Mouse (Mus musculus) hindbrain, postnatal 0 days (tissue): ENCODE data around the gene Cd300c. TPM values are rescaled to one million over a fixed set of nuclear protein-coding genes. Genes with fewer than 3 reads are reported as not detected.
"Not testable (repeated sequence)": the region's sequence is repeated elsewhere in the genome, so short reads cannot be mapped to it uniquely, and the experiment has no call there.

Experiments used
- ATAC-seq: fragments of 200-750 bp; cut with Nextera tagmentation; 2 replicates; pipeline ENCODE4 v1.8.0; 2017; ENCODE audit warnings: mild to moderate bottlenecking, moderate TSS enrichment, moderate library complexity
- DNase-seq: peaks from one replicate; pipeline ENCODE4 v3.0.0-alpha.2; 2015; ENCODE audit warnings: low spot score
- H3K27ac ChIP-seq: fragments of 300-500 bp; sonication (generic); 2 replicates; pipeline ENCODE4 v1.5.1; 2014; ENCODE audit warnings: mild to moderate bottlenecking
- H3K27me3 ChIP-seq: fragments of 300-500 bp; sonication (generic); 2 replicates; pipeline ENCODE4 v1.6.1; 2014; ENCODE audit warnings: low read length, mixed read lengths; ENCODE audit not compliant: insufficient read depth
- H3K36me3 ChIP-seq: fragments of 300-500 bp; sonication (generic); 2 replicates; pipeline ENCODE4 v1.6.1; 2014; ENCODE audit warnings: low read length, mixed read lengths; ENCODE audit not compliant: insufficient read depth
- H3K4me1 ChIP-seq: fragments of 300-500 bp; sonication (generic); 2 replicates; pipeline ENCODE4 v1.6.1; 2014; ENCODE audit warnings: antibody characterized with exemption, low read length, mixed read lengths; ENCODE audit not compliant: insufficient read depth
- H3K4me2 ChIP-seq: fragments of 300-500 bp; sonication (generic); 2 replicates; pipeline ENCODE4 v1.6.1; 2014; ENCODE audit warnings: low read depth, mild to moderate bottlenecking, low read length, moderate library complexity, mixed read lengths
- H3K4me3 ChIP-seq: fragments of 300-500 bp; sonication (generic); 2 replicates; pipeline ENCODE4 v1.5.1; 2014; ENCODE audit warnings: low read length
- H3K9ac ChIP-seq: fragments of 300-500 bp; sonication (generic); replicated peaks from 2 replicates; pipeline ENCODE4 v1.6.1; 2014; ENCODE audit warnings: mild to moderate bottlenecking, low read length, moderate library complexity, mixed read lengths
- H3K9me3 ChIP-seq: fragments of 300-500 bp; sonication (generic); 2 replicates; pipeline ENCODE4 v1.6.1; 2016; ENCODE audit warnings: low read length, mixed read lengths
- CTCF ChIP-seq: IDR thresholded peaks from 2 replicates; pipeline ENCODE4 v1.5.1; 2016; ENCODE audit warnings: antibody characterized with exemption, control low read depth, low read depth
- WGBS: fragments of 180-500 bp; shearing (Covaris S2); extraction: QIAGEN DNeasy Blood & Tissue Kit; methylation state at CpG from one replicate; pipeline ENCODE4 v1.1.7; 2014; 5-methylcytosine and 5-hydroxymethylcytosine counted together
- polyA plus RNA-seq: library from polyadenylated mRNA; unstranded; fragments of >200 nt; fragmentation: Nextera tagmentation; extraction: Ambion mirVana; gene quantifications from 2 replicates; pipeline ENCODE4 v1.2.1, GENCODE M21; 2015
- total RNA-seq: library from RNA; depleted of rRNA; stranded (reverse); fragments of >200 nt; gene quantifications from 2 replicates; pipeline ENCODE4 v1.2.3, GENCODE M21; 2014; rRNA removed

The Cd300c gene
- total and polyA plus RNA-seq, 2 experiments from 2014 or later, result not detected

DNA sequence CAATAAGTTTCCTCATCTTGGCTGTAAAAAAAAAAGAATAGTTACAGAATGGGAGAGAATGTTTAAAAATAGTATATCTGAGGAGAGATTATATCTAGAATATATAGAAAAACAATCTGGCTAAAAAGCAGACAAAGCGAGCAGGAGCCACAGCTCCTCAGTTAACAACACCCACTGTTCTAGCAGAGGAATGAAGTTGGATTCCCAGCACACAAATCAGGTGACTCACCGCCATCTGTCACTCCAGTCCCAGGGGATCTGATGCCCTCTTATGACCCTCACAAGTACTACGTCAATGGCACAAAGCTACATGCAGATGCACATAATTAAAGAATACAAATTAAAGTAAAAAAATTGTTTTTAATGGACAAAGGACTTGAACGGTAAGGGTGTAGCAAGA, 46.5 kb downstream of the Cd300c start:
- no peak overlapping the region for H3K9ac ChIP-seq
- no peak overlapping the region for H3K4me2 ChIP-seq
- no peaks in the 10 kb centered on the region for H3K4me1 ChIP-seq
- 67% methylated on average over 4 of the region's 4 CpGs for WGBS
- no peaks in the 10 kb centered on the region for H3K9me3 ChIP-seq
- ATAC-seq (no peak), DNase-seq (no peak)
- H3K27ac ChIP-seq, result no peak overlapping the region
- no peak overlapping the region for H3K4me3 ChIP-seq
- TF ChIP-seq CTCF, result no peak
- H3K36me3 ChIP-seq, result no peaks in the 10 kb centered on the region
- no peaks in the 10 kb centered on the region for H3K27me3 ChIP-seq

DNA sequence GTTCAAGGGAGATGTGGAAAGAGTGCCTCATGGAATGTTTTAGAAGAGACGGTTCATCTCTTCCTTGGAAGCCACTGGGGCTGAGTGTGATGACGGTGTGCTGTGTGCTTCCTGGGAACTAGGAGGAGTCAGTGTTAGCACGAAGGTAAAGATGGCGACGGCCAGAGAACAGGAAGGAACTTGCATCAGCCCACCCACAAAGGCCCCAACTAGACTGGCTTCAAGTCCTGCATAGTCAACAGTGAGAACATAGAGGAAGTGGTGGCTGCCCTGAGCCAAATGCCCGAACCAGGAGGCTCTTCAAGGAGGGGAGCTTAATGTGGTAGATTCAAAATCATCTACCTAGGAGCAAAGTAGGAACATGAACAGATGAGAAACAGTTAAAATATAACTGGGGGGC, 51.8 kb downstream of the Cd300c start:
- Histone ChIP-seq H3K27ac (no peak overlapping the region), H3K4me1 (no peaks in the 10 kb centered on the region)

DNA sequence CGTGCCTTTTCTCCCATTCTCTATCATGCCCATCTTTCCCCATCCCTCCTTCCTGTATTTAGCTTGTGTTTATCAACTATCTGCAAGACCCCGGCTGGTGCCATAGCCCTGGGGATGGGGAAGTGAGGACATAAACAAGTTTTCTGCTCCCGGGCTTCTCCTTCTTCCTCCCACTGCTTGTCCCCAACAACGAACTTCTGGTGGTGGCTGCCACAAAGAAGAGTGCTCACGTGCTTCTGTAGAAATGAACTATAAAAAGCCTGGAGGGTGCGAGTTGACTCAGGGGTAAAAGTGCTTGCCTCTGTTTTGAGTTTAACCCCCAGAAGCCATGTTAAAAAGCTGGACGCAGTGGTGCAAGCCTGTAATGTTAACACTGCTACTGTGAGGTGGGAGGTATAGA, 54.0 kb downstream of the Cd300c start:
- no peak for ATAC-seq
- no peaks in the 10 kb centered on the region for H3K9me3 ChIP-seq
- no peak overlapping the region for H3K27ac ChIP-seq
- no peak overlapping the region for H3K9ac ChIP-seq
- no peaks in the 10 kb centered on the region for H3K4me1 ChIP-seq
- no peak overlapping the region for H3K4me3 ChIP-seq
- 62% methylated on average over 7 of the region's 7 CpGs for WGBS
- no peak overlapping the region for H3K4me2 ChIP-seq
- DNase-seq, result no peak
- H3K36me3 ChIP-seq, result no peaks in the 10 kb centered on the region
- TF ChIP-seq CTCF, result no peak
- H3K27me3 ChIP-seq, result no peaks in the 10 kb centered on the region

More for the DNA sequence above, 51.8 kb downstream of the Cd300c start:
- 85% methylated on average over 6 of the region's 6 CpGs for WGBS
- Histone ChIP-seq H3K4me2 (no peak overlapping the region), H3K9ac (no peak overlapping the region), H3K9me3 (no peaks in the 10 kb centered on the region), H3K27me3 (no peaks in the 10 kb centered on the region), H3K4me3 (no peak overlapping the region), H3K36me3 (no peaks in the 10 kb centered on the region)
- ATAC-seq (no peak), DNase-seq (no peak)
- no peak for TF ChIP-seq CTCF

DNA sequence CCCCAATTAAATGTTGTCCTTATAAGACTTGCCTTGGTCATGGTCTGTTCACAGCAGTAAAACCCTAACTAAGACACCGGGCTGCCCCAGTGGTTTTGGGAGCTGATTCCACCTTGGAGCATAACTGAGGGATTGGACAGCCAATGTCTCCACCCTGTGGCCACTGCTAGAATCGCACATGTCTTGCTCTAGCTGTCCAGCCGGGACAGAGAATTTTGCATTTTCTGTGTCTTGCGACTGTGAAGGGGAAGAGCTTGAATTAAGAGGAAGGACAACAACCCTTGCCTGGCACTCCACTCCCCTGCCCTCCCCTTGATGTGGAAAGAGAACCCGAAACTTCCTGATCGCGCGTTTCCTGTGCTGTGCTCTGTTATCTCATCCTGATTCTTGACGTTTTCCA, 56.1 kb downstream of the Cd300c start:
- H3K4me1 ChIP-seq, result no peaks in the 10 kb centered on the region
- no peaks in the 10 kb centered on the region for H3K36me3 ChIP-seq
- 19% methylated on average over 9 of the region's 9 CpGs for WGBS
- no peaks in the 10 kb centered on the region for H3K9me3 ChIP-seq
- H3K27ac ChIP-seq, result no peak overlapping the region
- TF ChIP-seq CTCF, result peak; percentile 92
- no peaks in the 10 kb centered on the region for H3K27me3 ChIP-seq
- peak; percentile 91 for DNase-seq
- no peak overlapping the region for H3K9ac ChIP-seq
- H3K4me2 ChIP-seq, result no peak overlapping the region
- H3K4me3 ChIP-seq, result no peak overlapping the region
- ATAC-seq, result peak; percentile 78; the same call in 1 of the 2 replicates

DNA sequence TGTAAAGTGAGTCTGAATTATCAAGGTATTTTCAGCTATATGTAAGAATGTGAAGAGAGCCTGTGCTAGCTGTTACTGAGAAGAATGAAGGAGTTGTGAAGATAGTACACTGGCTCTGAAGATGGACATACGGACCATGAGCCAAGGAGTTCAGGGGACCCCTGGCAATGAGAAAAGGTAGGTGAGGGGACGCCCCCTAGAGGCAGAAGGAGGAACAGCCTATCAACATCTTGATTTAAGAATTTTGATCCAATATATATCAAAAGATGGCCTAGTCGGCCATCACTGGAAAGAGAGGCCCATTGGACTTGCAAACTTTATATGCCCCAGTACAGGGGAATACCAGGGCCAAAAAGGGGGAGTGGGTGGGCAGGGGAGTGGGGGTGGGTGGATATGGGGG, 59.4 kb downstream of the Cd300c start:
- WGBS, result 39% methylated on average over 3 of the region's 3 CpGs

DNA sequence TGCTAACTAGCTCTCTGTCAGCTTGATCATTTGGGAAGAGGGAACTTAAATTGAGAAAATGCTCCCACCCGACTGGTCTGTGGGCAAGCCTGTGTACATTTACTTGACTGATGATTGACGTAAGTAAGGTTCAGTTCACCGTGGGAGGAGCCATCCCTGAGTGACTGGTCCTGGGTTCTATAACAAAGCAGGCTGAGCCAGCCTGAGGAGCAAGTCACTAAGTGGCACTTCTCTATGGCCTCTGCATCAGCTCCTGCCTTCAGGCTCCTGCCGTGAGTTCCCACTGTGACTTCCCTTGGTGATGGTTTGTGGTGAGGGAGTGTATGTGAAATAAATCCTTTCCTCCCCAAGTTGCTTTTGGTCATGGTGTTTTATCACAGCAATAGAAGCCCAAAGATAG, 60.9 kb downstream of the Cd300c start:
- 35% methylated on average over 4 of the region's 4 CpGs for WGBS
- no peak for DNase-seq

More for the DNA sequence above, 59.4 kb downstream of the Cd300c start:
- not testable (repeated sequence) for H3K4me1 ChIP-seq, H3K9me3 ChIP-seq, H3K9ac ChIP-seq, ATAC-seq, H3K27ac ChIP-seq, DNase-seq, H3K36me3 ChIP-seq, H3K4me2 ChIP-seq, H3K4me3 ChIP-seq, H3K27me3 ChIP-seq
- TF ChIP-seq CTCF, result peak; percentile 35

DNA sequence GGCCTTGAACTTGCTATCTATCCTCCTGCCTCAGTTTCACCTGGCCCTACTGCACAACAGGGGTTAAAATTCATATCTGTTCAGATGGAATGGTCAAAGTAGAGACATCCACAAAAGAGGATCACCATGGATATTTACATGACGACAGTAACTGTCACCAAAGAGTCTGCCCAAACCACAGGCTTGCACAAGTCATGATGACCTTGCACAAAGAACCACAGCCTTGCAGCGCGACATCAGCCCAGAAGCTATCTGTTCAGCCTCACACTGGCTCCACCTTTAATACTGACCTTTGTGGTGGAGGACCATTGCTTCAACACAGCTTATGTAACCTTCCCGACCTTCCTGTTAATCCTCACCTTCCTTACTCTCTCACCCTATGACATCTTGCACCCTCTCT, 61.4 kb downstream of the Cd300c start:
- Histone ChIP-seq H3K4me2 (no peak overlapping the region), H3K27ac (no peak overlapping the region), H3K27me3 (no peaks in the 10 kb centered on the region), H3K4me3 (no peak overlapping the region), H3K9ac (no peak overlapping the region), H3K9me3 (no peaks in the 10 kb centered on the region), H3K4me1 (no peaks in the 10 kb centered on the region), H3K36me3 (no peaks in the 10 kb centered on the region)
- no peak for DNase-seq
- TF ChIP-seq CTCF, result no peak
- no peak for ATAC-seq
- 91% methylated on average over 4 of the region's 4 CpGs for WGBS

More for the DNA sequence above, 60.9 kb downstream of the Cd300c start:
- Histone ChIP-seq H3K27ac (no peak overlapping the region), H3K4me1 (no peaks in the 10 kb centered on the region), H3K9ac (no peak overlapping the region), H3K4me2 (no peak overlapping the region), H3K4me3 (no peak overlapping the region), H3K27me3 (no peaks in the 10 kb centered on the region), H3K36me3 (no peaks in the 10 kb centered on the region), H3K9me3 (no peaks in the 10 kb centered on the region)
- TF ChIP-seq CTCF, result no peak
- ATAC-seq, result no peak

Other genes starting within 250 kb of the Cd300c start
- gene Dnaic2, start 241.7 kb downstream of the Cd300c start, total RNA-seq, result 5.1 and 5.8 TPM in 2 replicates
- gene Dnaic2, start 241.7 kb downstream of the Cd300c start, polyA plus RNA-seq, result 3.1 and 3.2 TPM in 2 replicates
- gene Kif19a, start 203.8 kb downstream of the Cd300c start, total RNA-seq, result 7.4 and 13.5 TPM in 2 replicates
- gene Kif19a, start 203.8 kb downstream of the Cd300c start, polyA plus RNA-seq, result 0.99 and 1.6 TPM in 2 replicates
- gene Btbd17, start 173.2 kb downstream of the Cd300c start, total RNA-seq, result 84.6 and 94.0 TPM in 2 replicates
- 30.4 and 31.1 TPM in 2 replicates for gene Btbd17, start 173.2 kb downstream of the Cd300c start, polyA plus RNA-seq
- gene Gpr142, start 170.2 kb downstream of the Cd300c start, total RNA-seq, result 0.58 TPM in 1 of 2 replicates, not detected in the other
- not detected in 2 replicates for gene Gpr142, start 170.2 kb downstream of the Cd300c start, polyA plus RNA-seq
- gene Gprc5c, start 118.0 kb downstream of the Cd300c start, total RNA-seq, result 12.8 and 14.1 TPM in 2 replicates
- gene Gprc5c, start 118.0 kb downstream of the Cd300c start, polyA plus RNA-seq, result 7.5 and 7.8 TPM in 2 replicates
- gene Cd300a, start 79.1 kb downstream of the Cd300c start, total RNA-seq, result 1.1 and 2.6 TPM in 2 replicates
- 1.4 and 1.5 TPM in 2 replicates for gene Cd300a, start 79.1 kb downstream of the Cd300c start, polyA plus RNA-seq
- 0.37 TPM in 1 of 2 replicates, not detected in the other for gene Cd300lb, start 34.8 kb downstream of the Cd300c start, total RNA-seq
- 0.08 TPM in 1 of 2 replicates, not detected in the other for gene Cd300lb, start 34.8 kb downstream of the Cd300c start, polyA plus RNA-seq
- 0.58 TPM in 1 of 2 replicates, not detected in the other for gene Cd300ld, start 20.8 kb upstream of the Cd300c start, total RNA-seq
- gene Cd300ld, start 20.8 kb upstream of the Cd300c start, polyA plus RNA-seq, result 0.15 TPM in 1 of 2 replicates, not detected in the other
- 0.61 and 2.1 TPM in 2 replicates for gene Cd300c2, start 32.7 kb upstream of the Cd300c start, total RNA-seq
- gene Cd300c2, start 32.7 kb upstream of the Cd300c start, polyA plus RNA-seq, result 2.5 and 3.0 TPM in 2 replicates
- gene Cd300ld2, start 47.0 kb upstream of the Cd300c start, total RNA-seq, result not detected in 2 replicates
- gene Cd300ld2, start 47.0 kb upstream of the Cd300c start, polyA plus RNA-seq, result not detected in 2 replicates
- gene Cd300ld4, start 57.9 kb upstream of the Cd300c start, total RNA-seq, result not detected in 2 replicates
- gene Cd300ld4, start 57.9 kb upstream of the Cd300c start, polyA plus RNA-seq, result not detected in 2 replicates
- gene Cd300ld5, start 68.6 kb upstream of the Cd300c start, total RNA-seq, result not detected in 2 replicates
- gene Cd300ld5, start 68.6 kb upstream of the Cd300c start, polyA plus RNA-seq, result not detected in 2 replicates
- not detected in 2 replicates for gene Cd300ld3, start 79.3 kb upstream of the Cd300c start, total RNA-seq
- not detected in 2 replicates for gene Cd300ld3, start 79.3 kb upstream of the Cd300c start, polyA plus RNA-seq
- not detected in 2 replicates for gene Cd300e, start 93.0 kb upstream of the Cd300c start, total RNA-seq
- gene Cd300e, start 93.0 kb upstream of the Cd300c start, polyA plus RNA-seq, result 0.09 and 0.14 TPM in 2 replicates
- 1.2 TPM in 2 replicates for gene Rab37, start 122.3 kb upstream of the Cd300c start, total RNA-seq
- 1.2 and 1.3 TPM in 2 replicates for gene Rab37, start 122.3 kb upstream of the Cd300c start, polyA plus RNA-seq
- not detected in 2 replicates for gene Cd300lf, start 164.8 kb upstream of the Cd300c start, total RNA-seq
- gene Cd300lf, start 164.8 kb upstream of the Cd300c start, polyA plus RNA-seq, result 0.23 and 0.37 TPM in 2 replicates
- gene Slc9a3r1, start 194.2 kb upstream of the Cd300c start, total RNA-seq, result 72.6 and 76.9 TPM in 2 replicates
- gene Slc9a3r1, start 194.2 kb upstream of the Cd300c start, polyA plus RNA-seq, result 91.8 and 98.2 TPM in 2 replicates
- gene Tmem104, start 218.3 kb upstream of the Cd300c start, total RNA-seq, result 6.4 and 11.1 TPM in 2 replicates
- 10.1 and 13.5 TPM in 2 replicates for gene Tmem104, start 218.3 kb upstream of the Cd300c start, polyA plus RNA-seq
- 17.3 and 27.8 TPM in 2 replicates for gene Nat9, start 218.7 kb upstream of the Cd300c start, total RNA-seq
- gene Nat9, start 218.7 kb upstream of the Cd300c start, polyA plus RNA-seq, result 17.3 and 22.2 TPM in 2 replicates